Mouse (Mus musculus) lung, postnatal 0 days (tissue): Measurements from ENCODE around the gene Gatd1.

Experiments
- CTCF ChIP-seq: IDR thresholded peaks from 2 replicates; pipeline ENCODE4 v1.5.1; 2016; ENCODE audit warnings: antibody characterized with exemption, mild to moderate bottlenecking
- EP300 ChIP-seq: IDR thresholded peaks from 2 replicates; pipeline ENCODE4 v1.6.1; 2016; ENCODE audit warnings: antibody characterized with exemption, mild to moderate bottlenecking, control low read depth

DNA sequence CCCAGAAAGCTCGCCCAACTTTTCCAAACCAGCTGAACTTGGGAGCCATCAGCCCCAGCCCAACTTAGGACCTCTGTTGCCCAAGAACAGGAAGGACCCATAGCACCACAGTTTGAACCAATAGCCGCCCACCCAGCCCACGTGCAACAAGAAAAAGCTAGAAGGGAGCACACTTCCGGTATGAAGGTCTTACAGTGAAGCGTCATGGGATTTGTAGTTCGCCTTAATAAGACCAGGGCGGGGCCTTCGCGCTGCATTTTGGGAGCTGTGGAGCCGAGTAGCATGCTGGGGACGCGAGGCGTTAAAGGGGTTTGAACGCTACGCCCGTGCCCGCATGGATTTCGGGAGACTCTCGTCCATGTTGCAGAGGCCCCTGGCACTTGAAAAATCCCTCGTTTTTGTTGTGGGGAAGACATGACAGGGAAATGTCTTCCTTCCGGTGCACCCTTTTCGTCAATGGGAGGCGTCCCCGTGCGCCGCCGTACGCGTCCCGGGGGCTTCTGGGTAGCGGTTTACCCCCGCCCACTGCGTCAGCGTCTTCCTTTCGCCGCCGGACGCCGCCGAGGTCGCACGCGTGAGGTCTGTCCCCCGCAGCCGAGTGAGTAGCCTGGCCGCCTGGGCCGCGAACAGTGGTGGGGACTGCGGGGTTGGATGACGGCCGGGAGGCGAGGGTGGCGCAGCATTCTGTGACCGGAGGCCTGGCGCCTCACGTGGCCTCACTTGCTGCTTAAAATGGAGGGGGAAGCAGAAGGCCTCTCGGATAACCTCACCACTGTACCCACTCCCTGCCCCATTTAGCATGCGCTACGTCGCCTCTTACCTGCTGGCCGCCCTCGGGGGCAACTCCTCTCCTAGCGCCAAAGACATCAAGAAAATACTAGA lies 33.4 kb upstream of the Gatd1 start, which contains the start of gene Rplp2:
- TF ChIP-seq CTCF (peak; percentile 20; the same call in 1 of the 2 replicates), EP300 (peak; percentile 70)
